Mouse (Mus musculus) hindbrain, embryonic 11.5 days (tissue): ENCODE measurements around the gene Pomc. TPM values are rescaled to one million over a fixed set of nuclear protein-coding genes. Genes with fewer than 3 reads are reported as not detected.

ENCODE experiments used
- ATAC-seq: fragments of 200-750 bp; cut with Nextera tagmentation; 2 replicates; pipeline ENCODE4 v1.8.0; 2017; ENCODE audit warnings: mild to moderate bottlenecking, moderate TSS enrichment, moderate library complexity; ENCODE audit not compliant: low FRiP score
- DNase-seq: peaks from one replicate; pipeline ENCODE4 v3.0.0-alpha.2; 2015; ENCODE audit warnings: low spot score
- H3K27ac ChIP-seq: fragments of 300-500 bp; sonication (generic); 2 replicates; pipeline ENCODE4 v1.5.1; 2014; ENCODE audit warnings: mild to moderate bottlenecking, low read depth, low read length
- H3K27me3 ChIP-seq: fragments of 300-500 bp; sonication (generic); 2 replicates; pipeline ENCODE4 v1.6.1; 2014; ENCODE audit warnings: mild to moderate bottlenecking, low read length, moderate library complexity, mixed read lengths; ENCODE audit not compliant: control insufficient read depth, insufficient read depth
- H3K36me3 ChIP-seq: fragments of 300-500 bp; sonication (generic); 2 replicates; pipeline ENCODE4 v1.6.1; 2014; ENCODE audit warnings: mild to moderate bottlenecking, low read length, moderate library complexity, mixed read lengths; ENCODE audit not compliant: control insufficient read depth, insufficient read depth
- H3K4me1 ChIP-seq: fragments of 300-500 bp; sonication (generic); replicated peaks from 2 replicates; pipeline ENCODE4 v1.6.1; 2014; ENCODE audit warnings: low read length, mixed read lengths; ENCODE audit not compliant: control insufficient read depth, insufficient read depth
- H3K4me2 ChIP-seq: fragments of 300-500 bp; sonication (generic); replicated peaks from 2 replicates; pipeline ENCODE4 v1.6.1; 2014; ENCODE audit warnings: mild to moderate bottlenecking, low read depth, low read length
- H3K4me3 ChIP-seq: fragments of 300-500 bp; sonication (generic); 2 replicates; pipeline ENCODE4 v1.5.1; 2014; ENCODE audit warnings: low read depth, low read length
- H3K9ac ChIP-seq: fragments of 300-500 bp; sonication (generic); 2 replicates; pipeline ENCODE4 v1.6.1; 2014; ENCODE audit warnings: low read depth, low read length
- H3K9me3 ChIP-seq: fragments of 300-500 bp; sonication (generic); 2 replicates; pipeline ENCODE4 v1.6.1; 2016; ENCODE audit warnings: low read length; ENCODE audit not compliant: control insufficient read depth
- WGBS: fragments of 180-500 bp; shearing (Covaris S2); extraction: QIAGEN DNeasy Blood & Tissue Kit; methylation state at CpG from one replicate; pipeline ENCODE4 v1.1.7; 2014; 5-methylcytosine and 5-hydroxymethylcytosine counted together
- polyA plus RNA-seq: library from polyadenylated mRNA; unstranded; fragments of >200 nt; fragmentation: Nextera tagmentation; extraction: Ambion mirVana; gene quantifications from 2 replicates; pipeline ENCODE4 v1.2.1, GENCODE M21; 2014

The Pomc gene
- polyA plus RNA-seq, 1 experiment from 2014 or later: 7.1 TPM

DNA sequence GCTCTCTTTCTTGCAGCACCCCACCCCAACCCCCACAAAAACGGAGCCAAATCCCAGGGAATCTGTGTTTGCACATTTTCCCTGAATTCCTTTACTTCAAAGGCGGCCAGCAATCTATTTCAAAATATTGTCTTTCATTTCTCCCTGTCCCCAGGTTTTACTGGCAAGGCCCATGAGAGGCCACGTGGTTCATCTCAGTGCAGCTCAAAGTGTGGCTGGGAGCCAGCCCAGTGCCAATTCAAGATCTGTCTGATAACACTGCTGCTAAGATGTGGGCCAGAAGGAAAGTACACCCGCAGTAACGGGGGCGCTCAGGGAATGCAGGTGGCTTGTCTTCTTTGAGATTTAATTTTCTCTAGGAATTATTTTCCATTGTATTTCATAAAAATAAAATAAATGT lies 27.5 kb downstream of the Pomc start:
- no peak overlapping the region for H3K9ac ChIP-seq
- no peak for ATAC-seq
- no peak overlapping the region for H3K4me3 ChIP-seq
- WGBS: 26% methylated on average over 6 of the region's 6 CpGs
- no peaks in the 10 kb centered on the region for H3K9me3 ChIP-seq
- DNase-seq: no peak
- peaks cover 2% of the 10 kb centered on the region; the same call in 1 of the 2 replicates for H3K27me3 ChIP-seq
- H3K4me2 ChIP-seq: peak overlapping the region; percentile 75; the same call in 1 of the 2 replicates
- H3K36me3 ChIP-seq: no peaks in the 10 kb centered on the region
- no peaks in the 10 kb centered on the region; the same call in 1 of the 2 replicates for H3K4me1 ChIP-seq
- H3K27ac ChIP-seq: no peak overlapping the region

DNA sequence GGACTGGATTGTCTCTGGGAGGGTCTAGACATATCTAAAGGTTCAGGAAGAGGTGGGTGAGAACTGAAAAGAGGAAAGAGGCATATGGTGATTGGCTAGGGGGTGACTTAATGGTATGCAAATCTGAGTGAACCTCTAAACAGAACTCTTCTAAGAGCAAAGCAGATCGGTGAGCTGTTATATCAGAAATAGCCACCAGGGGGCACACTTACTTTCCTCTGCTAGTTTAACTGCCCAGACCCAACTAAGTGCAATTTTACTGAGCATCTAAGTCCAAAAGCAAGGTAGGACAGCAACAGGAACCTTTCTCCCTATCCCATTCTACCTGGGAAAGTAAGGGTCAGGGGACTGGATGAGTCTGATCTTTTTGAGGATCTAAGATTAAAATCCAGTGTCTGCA lies 29.0 kb downstream of the Pomc start:
- no peak overlapping the region for H3K9ac ChIP-seq
- peaks cover 2% of the 10 kb centered on the region; the same call in 1 of the 2 replicates for H3K27me3 ChIP-seq
- H3K4me3 ChIP-seq: no peak overlapping the region
- no peak for ATAC-seq
- no peaks in the 10 kb centered on the region for H3K9me3 ChIP-seq
- peak; percentile 88 for DNase-seq
- no peaks in the 10 kb centered on the region for H3K36me3 ChIP-seq
- 0% methylated on average over 1 of the region's 1 CpGs for WGBS
- H3K27ac ChIP-seq: no peak overlapping the region
- H3K4me2 ChIP-seq: no peak overlapping the region
- H3K4me1 ChIP-seq: no peaks in the 10 kb centered on the region; the same call in 1 of the 2 replicates

DNA sequence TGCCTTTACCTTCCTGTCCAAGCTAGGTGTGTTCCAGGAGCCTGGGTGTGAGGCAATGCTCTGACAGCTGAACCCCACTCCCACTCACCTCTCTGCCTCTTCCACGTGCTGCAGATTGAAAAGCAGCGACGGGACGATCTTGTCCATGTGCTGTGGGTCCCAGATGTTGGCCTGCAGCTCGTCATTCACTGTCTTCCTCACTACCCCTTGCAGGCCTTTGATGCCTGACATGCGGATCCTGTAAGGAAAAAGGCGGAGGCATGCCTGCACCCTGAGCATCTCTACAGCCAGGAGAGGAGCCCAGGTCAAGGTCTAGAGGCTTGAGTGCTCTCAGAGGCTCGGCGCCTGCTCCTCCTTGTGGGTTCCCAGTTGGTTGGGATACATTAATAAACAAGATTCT lies 29.7 kb downstream of the Pomc start:
- H3K4me2 ChIP-seq: no peak overlapping the region
- no peak for ATAC-seq
- no peak for DNase-seq
- WGBS: 84% methylated on average over 9 of the region's 9 CpGs
- no peak overlapping the region for H3K9ac ChIP-seq
- H3K4me1 ChIP-seq: no peaks in the 10 kb centered on the region; the same call in 1 of the 2 replicates
- no peak overlapping the region for H3K4me3 ChIP-seq
- no peak overlapping the region for H3K27ac ChIP-seq
- H3K9me3 ChIP-seq: no peaks in the 10 kb centered on the region
- H3K27me3 ChIP-seq: peaks cover 2% of the 10 kb centered on the region; the same call in 1 of the 2 replicates
- H3K36me3 ChIP-seq: no peaks in the 10 kb centered on the region

DNA sequence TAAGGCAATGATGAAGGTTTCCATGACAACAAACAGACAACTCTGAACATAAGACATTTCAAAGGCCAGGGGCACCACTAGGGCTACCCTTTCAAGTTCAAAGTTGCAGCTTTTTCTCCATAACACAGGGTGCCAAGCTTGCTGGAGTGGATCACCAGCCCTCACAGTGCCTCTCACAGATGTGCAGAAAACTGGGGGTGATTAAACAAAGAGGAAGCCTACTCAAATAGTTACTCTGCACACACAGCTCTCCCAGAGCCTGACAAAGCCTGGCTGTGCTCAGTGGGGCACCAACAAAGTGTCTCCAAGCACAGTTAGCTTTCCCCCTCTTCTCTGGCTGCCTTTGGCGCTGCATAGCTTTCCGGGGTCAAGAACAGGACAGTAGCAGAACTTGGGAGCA lies 35.2 kb downstream of the Pomc start:
- Histone ChIP-seq H3K4me3 (no peak overlapping the region), H3K4me1 (no peaks in the 10 kb centered on the region), H3K4me2 (no peak overlapping the region), H3K9ac (no peak overlapping the region), H3K9me3 (no peaks in the 10 kb centered on the region), H3K36me3 (no peaks in the 10 kb centered on the region), H3K27me3 (no peaks in the 10 kb centered on the region), H3K27ac (no peak overlapping the region)
- ATAC-seq: no peak
- 22% methylated on average over 2 of the region's 2 CpGs for WGBS
- no peak for DNase-seq

DNA sequence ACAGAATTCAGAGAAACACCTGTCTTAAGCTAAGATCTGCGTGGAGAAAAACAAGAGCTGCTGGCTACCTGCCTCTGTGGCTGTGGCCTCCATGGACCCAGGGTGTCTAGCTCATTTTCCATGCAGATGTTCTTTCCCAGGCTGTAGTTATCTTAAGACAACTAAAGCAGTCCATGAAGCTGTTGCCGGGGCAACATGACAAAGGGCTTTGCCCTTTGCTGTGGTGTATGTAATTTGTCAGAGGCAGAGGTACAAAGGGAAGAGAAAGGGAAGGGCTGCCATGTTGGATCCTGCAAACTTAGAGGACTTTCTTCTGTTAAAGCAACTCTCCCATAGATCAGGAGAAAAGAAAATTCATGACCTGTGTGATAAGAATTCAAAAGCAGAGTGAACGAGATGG lies 36.3 kb downstream of the Pomc start:
- Histone ChIP-seq H3K9ac (no peak overlapping the region), H3K27me3 (no peaks in the 10 kb centered on the region), H3K36me3 (no peaks in the 10 kb centered on the region), H3K4me1 (no peaks in the 10 kb centered on the region), H3K4me2 (no peak overlapping the region), H3K4me3 (no peak overlapping the region), H3K27ac (no peak overlapping the region), H3K9me3 (no peaks in the 10 kb centered on the region)
- ATAC-seq (peak; percentile 51; the same call in 1 of the 2 replicates), DNase-seq (no peak)
- WGBS: 51% methylated on average over 3 of the region's 3 CpGs

DNA sequence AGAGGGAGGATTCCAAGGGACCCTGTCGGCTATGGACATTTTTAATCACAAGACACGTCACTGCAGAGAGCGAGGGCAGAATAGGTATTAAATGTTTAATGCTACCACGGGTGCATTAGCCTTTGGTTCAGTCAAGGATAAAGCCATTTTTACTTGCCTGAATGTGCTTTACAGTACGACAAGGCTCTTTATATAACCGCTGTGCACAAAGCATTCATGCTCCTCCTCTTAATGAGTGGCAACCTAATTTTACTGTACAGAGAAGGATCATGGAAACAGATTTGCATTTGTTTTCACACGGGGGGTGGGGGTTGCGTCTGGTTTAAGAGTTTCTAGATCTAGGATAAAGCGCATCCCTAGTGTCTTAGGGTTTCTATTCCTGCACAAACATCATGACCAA lies 42.0 kb downstream of the Pomc start:
- no peak overlapping the region for H3K27ac ChIP-seq
- 91% methylated on average over 9 of the region's 9 CpGs for WGBS
- no peaks in the 10 kb centered on the region for H3K4me1 ChIP-seq
- H3K36me3 ChIP-seq: no peaks in the 10 kb centered on the region
- no peak for ATAC-seq
- no peaks in the 10 kb centered on the region for H3K27me3 ChIP-seq
- no peak overlapping the region for H3K9ac ChIP-seq
- no peak for DNase-seq
- H3K9me3 ChIP-seq: no peaks in the 10 kb centered on the region
- no peak overlapping the region for H3K4me3 ChIP-seq
- no peak overlapping the region for H3K4me2 ChIP-seq

DNA sequence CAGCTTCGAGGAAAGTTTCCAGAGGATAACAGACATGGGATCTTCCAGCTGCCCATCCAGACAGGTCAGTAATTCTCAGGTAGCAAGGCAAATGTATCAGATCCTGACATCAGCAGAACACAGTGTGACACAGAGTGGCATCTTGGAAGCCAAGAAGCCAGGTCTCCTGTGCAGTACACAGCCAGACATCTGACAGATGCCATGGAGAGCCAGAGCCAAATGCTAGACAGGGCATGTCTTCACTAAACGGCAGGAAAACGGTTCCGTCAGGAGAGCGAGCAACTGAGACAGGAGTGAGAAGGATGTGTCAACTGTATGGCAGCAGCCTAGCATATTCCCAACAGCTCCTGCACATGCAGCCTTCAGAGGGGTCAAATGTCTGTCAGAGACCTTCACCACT lies 45.7 kb downstream of the Pomc start:
- H3K27me3 ChIP-seq: no peaks in the 10 kb centered on the region
- ATAC-seq (no peak), DNase-seq (no peak)
- no peaks in the 10 kb centered on the region for H3K9me3 ChIP-seq
- no peak overlapping the region for H3K4me2 ChIP-seq
- 97% methylated on average over 5 of the region's 5 CpGs for WGBS
- no peaks in the 10 kb centered on the region for H3K36me3 ChIP-seq
- no peak overlapping the region for H3K9ac ChIP-seq
- H3K4me3 ChIP-seq: no peak overlapping the region
- H3K27ac ChIP-seq: no peak overlapping the region
- no peaks in the 10 kb centered on the region for H3K4me1 ChIP-seq

DNA sequence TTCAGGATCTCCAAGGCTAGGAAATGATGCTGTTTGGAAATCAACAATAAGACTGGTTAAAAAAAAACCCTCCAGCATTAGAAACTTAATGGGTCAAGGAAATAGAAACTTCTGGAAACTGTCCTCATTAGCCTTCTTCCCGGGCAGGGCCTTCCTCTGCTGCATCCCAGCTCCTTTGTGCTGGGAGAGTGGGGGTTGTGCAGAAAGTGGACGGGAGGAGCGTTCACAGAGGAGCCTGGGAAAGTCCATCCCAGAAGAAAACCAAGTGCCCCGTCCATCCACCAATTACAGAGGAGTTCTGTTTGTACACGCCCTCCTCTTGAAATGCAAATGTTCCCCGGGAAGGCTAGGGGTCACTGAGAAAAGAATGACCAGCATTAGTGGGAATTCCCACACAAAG lies 49.9 kb downstream of the Pomc start:
- Histone ChIP-seq H3K9me3 (no peaks in the 10 kb centered on the region), H3K36me3 (no peaks in the 10 kb centered on the region), H3K4me2 (no peak overlapping the region), H3K27ac (no peak overlapping the region), H3K9ac (no peak overlapping the region), H3K4me1 (no peaks in the 10 kb centered on the region), H3K27me3 (no peaks in the 10 kb centered on the region), H3K4me3 (no peak overlapping the region)
- DNase-seq (no peak), ATAC-seq (no peak)
- 15% methylated on average over 6 of the region's 6 CpGs for WGBS

DNA sequence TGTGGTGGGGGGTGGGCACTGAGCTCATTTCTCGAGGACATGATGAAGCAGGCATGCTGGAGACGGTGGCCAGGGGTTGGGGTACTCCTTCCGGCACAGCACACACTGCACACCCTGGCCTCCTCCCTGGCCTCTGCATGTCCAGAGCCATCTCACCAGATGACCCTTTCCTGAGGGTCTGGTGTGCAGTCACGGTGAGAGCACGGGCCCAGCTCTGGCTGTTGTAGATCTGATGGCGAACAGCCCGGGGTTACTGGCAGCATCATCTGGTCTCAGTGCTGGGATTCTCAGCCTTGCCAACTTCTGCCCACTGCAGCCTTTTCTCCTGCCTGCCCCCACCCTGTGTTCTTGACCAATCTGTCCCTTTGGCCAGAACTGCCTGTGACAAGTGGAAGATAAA lies 51.3 kb downstream of the Pomc start:
- Histone ChIP-seq H3K9me3 (no peaks in the 10 kb centered on the region), H3K4me2 (no peak overlapping the region), H3K27me3 (no peaks in the 10 kb centered on the region), H3K4me3 (no peak overlapping the region), H3K9ac (no peak overlapping the region), H3K27ac (no peak overlapping the region), H3K36me3 (no peaks in the 10 kb centered on the region), H3K4me1 (no peaks in the 10 kb centered on the region)
- WGBS: 84% methylated on average over 7 of the region's 7 CpGs
- DNase-seq (no peak), ATAC-seq (no peak)
